Mouse (Mus musculus) liver, postnatal 0 days (tissue): ENCODE data around the gene Syt6.

Source experiments
- CTCF ChIP-seq: sonication (generic); IDR thresholded peaks from 2 replicates; pipeline ENCODE4 v1.5.1; 2016; ENCODE audit warnings: antibody characterized with exemption, low read depth
- EP300 ChIP-seq: IDR thresholded peaks from 2 replicates; pipeline ENCODE4 v1.6.1; 2016; ENCODE audit warnings: antibody characterized with exemption, low read depth, mild to moderate bottlenecking

DNA sequence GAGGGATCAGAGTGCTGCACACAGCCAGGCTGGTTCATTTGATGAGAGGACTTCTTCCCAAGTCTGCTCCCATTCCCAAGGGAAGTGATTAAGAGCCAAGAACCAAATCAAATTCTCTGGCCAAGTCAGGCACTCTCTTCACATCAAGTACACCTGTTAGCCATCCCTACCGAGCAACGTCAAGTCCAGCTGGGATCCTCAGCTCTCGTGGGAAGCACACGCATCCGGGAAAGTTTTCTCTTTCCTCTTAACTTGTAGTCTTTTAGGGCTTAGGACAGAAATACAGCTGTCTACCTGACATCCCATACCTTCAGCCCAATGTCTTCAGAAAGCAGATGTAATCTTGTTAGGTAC lies 108.9 kb downstream of the Syt6 start:
- TF ChIP-seq CTCF, result no peak
- TF ChIP-seq EP300, result no peak
